Mouse (Mus musculus) 3T3-L1 (cell line): ENCODE data around the gene Keap1.
"Not testable (repeated sequence)": the region's sequence is repeated elsewhere in the genome, so short reads cannot be mapped to it uniquely, and the experiment has no call there.

Experiments used
- DNase-seq: peaks from one replicate; pipeline ENCODE4 v3.0.0-alpha.2; 2015; ENCODE audit warnings: low read depth, low spot score

Keap1 gene

GRCm38 (mm10) chr9:21264272-21264999 lies 25.3 kb upstream of the Keap1 start:
- peak; percentile 10 for DNase-seq

DNA sequence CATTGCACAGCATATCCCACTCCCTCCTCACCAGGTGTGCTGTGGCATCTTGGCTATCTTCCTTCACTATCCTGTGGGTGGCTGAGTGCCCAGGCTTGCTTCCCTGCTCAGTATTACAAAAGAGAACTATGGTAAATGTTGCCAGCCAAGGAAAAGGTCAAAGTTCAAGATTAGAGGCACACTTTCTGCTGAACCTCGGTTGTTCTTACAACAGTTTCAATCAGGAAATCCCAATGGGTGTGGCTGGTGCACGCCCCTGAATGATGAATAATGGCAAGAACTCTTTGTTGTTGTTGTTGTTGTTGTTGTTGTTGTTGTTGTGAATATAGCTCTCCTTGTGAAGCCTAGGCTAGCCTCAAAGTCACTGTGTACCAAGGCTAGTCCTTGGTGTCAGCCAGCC lies 22.7 kb upstream of the Keap1 start:
- DNase-seq: peak; percentile 26

GRCm38 (mm10) chr9:21260491-21261040 lies 21.4 kb upstream of the Keap1 start:
- DNase-seq: peak; percentile 84

- not testable (repeated sequence) for DNase-seq
Measured at GRCm38 (mm10) chr9:21256349-21256748, 17.2 kb upstream of the Keap1 start.

DNA sequence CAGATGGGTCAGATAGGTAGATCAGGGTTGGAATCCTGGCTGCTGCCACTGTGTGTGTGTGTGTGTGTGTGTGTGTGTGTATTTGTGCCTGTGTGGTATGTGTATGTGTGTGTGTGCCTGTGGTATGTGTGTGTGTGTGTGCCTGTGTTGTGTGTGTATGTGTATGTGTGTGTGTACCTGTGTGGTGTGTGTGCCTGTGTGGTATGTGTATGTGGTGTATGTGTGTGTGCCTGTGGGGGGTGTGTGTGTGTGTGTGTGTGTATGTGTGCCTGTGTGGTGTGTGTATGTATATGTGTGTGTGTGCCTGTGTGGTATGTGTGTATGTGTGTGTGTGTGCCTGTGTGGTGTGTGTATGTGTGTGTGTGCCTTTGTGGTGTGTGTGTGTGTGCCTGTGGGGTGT lies 15.5 kb upstream of the Keap1 start:
- DNase-seq: no peak

DNA sequence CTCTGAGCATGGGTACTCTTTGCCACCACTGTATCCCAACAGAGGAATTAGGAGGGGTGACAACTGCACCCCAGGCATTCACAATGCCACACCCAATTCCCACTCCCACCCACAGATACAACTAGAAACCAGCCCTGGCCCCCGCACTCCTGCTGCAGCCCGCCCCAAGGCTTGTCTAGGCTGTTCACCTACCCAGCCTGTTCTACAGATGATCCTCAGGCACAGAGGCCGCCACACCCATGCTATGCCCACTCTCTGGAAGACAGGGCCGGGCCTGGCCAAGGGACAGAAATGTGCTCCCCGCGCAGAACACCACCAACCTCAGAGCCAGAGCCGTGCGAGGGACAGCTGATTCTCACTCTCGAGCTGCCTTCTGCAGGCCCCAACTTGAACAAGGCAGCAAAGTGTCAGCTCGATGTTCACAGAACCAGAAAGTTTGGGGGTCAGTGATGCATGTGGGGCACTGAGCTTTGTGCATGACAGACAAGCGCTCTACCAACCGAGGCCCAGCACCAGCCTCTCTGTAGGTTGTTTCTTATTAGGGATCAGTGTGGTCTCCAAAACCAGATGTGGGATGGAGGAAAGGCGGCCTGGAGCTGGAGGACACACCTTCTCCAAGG lies 12.1 kb upstream of the Keap1 start:
- DNase-seq: no peak

DNA sequence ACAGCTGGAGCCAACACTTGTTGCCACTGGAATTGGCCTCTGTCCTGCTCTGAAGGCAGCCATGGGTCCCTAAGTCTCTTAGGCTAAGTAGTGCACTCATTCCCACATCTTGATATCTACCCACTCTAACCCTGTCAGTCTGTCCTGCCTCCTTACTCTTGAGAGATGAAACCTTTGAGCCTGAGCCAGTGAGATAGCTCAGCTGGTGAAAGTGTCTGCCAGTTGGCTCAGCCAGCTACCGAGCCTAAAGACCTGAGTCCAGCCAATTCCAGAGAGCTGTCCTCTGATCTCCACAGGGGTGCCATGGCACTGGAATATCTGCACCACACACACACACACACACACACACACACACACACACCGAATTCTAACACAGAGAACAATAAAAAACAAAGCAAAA lies 11.3 kb upstream of the Keap1 start:
- DNase-seq: no peak

GRCm38 (mm10) chr9:21249629-21250508 lies 10.7 kb upstream of the Keap1 start:
- DNase-seq: no peak

DNA sequence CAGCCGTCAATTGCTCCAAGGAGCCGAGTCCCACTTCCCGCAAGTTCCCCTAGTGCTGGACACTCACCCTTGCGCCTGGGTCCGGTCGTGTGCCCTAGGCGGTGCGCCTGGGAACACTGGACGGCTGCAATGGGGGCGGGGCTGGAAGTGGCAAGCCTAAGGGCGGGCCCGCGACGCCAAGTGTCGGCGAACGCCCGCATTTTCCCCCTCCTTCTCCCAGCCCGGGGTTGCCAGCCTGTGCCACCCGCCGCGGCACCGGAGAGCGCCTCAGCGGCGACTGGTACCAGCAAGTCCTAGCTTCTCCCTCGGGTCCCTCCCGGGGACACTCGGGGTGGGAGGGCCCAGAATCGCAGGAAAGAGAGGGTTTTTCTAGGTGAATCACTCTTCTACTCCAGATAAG lies 9.2 kb upstream of the Keap1 start, which contains the start of gene S1pr5:
Gene S1pr5 (minus strand): TSS at position 118 of the 400 bp plus-strand sequence.
- DNase-seq: no peak

DNA sequence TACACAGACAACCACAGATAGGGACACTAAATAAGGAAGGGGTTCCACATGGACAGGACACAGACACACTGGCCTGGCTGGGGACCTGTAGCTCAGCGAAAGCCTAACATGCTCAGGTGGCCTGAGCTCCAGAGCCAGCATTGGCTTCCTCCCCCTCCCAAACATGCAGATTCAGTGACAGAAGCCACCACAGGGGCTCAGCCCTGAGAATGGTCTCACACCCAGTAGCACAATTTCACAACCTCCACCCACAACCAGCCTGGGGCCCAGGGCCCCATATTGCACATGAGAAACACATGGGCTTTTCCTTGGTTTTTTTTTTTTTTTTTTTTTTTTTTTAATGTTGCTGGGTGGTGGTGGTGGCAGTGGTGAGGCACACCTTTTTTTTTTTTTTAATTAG lies 7.2 kb upstream of the Keap1 start:
- DNase-seq: no peak

- DNase-seq: no peak
Measured at GRCm38 (mm10) chr9:21245113-21245487, 5.9 kb upstream of the Keap1 start.

- DNase-seq: no peak
Measured at GRCm38 (mm10) chr9:21244428-21245112, 5.4 kb upstream of the Keap1 start.

DNA sequence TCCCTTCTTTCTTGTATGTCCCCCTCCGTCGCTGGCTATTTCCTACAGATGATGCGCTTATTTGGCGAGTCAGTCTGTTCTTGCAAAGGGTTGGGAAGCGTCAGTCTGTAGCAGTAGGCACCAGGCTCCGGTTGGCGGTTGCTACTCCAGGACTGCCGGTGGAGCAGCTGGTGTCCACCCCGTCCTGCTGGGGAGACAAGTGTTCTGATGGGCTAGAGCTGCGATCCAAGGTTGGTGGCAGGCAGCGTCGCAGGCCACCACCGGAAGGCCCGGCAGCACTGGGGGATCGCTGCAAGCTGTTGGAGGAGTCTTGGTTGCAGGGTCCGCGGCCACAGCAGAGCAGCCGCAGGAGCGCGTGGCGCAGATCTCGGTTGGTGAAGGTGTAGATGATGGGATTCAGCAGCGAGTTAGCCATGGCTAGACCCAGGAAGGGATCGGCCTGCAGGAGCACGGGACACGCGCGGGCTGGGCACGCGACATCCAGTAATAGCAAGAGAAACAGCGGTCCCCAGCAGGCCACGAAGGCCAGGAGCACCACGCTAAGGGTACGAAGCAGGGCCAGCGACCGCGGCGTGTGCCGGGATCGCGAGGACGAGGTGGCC lies 4.8 kb upstream of the Keap1 start:
- DNase-seq: no peak

DNA sequence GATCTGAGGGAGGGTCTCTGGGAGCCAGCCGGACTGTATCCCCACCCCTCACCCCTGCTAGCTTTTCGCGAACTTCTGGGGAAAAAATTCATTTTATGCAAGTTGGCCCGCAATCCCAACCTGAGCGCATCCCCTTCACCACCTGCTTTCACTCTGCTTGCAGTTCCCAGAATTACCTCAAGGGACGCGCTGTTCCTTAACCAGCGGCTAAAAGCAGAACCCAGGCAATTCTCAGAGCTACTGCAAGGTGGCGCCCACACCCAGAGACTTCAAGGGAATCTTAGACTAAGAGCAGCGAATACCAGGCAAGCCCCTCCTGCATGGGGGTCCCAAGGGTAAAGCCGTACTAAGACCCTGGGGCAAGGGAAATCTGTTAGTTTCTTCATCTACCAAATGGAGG lies 2.2 kb upstream of the Keap1 start:
- peak; percentile 73 for DNase-seq

GRCm38 (mm10) chr9:21239465-21239848 lies 296 bp upstream of the Keap1 start:
- DNase-seq: no peak

GRCm38 (mm10) chr9:21238004-21238732 lies 993 bp downstream of the Keap1 start:
- DNase-seq: peak; percentile 57

DNA sequence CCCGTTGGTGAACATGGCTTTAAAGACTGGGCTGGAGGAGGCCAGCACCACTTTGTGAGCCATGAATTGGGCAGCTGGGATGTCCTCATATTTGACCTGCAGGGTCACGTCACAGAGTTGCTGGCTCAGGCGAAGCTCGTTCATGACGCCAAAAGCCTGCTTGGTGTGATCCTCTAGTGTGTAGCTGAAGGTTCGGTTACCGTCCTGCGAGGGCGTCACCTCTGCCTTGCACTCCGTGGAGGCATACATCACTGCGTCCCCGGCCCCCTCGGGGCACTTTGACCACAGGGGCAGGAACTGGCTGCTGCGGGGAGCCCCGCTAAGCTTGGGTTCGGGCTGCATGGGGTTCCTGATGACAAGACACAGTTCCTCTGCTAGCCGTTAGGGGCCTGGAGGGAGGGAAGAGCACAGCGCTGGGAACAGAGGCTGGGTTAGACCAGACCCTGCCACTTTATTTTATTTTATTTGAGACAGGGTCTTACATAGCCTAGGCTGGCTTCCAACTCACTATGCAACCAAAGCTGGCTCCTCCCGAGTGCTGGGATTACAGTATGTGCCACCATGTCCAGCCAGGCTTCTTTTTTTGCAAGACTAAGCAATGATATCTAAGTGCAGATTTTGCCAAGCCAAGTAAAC lies 1.7 kb downstream of the Keap1 start:
- DNase-seq: no peak

DNA sequence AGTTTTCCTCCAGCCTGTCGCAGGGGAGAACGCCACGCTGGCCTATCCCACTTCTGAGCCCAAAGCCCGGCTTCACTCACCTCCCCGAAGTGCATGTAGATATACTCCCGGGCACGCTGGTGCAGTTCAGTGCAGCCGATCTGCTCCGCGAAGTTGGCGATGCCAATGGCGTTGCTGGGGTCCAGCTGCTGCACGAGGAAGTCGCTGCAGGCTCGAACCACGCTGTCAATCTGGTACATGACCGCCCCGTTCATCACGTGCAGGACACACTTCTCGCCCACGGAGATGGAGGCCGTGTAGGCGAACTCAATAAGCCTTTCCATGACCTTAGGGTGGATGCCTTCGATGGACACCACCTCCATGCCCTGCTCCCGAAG lies 2.2 kb downstream of the Keap1 start:
- DNase-seq: no peak

DNA sequence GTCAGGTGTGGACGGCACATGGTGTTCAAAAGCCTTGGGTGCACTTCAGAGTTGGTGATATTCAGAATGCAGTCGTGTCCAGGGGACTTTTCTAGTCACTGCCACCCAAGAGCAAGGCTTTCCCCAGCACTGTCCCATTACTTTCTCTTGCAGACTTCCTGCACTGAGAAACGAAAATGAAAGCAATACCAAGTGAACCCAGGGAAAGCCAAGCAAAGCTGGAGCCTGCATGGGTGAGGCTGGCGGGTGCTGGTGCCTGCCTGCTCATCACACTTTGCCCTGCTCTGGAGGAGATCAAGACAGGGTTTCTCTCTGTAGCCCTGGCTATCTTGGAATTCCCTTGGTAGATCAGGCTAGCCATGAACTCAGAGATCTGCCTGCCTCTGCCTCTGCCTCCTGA lies 3.8 kb downstream of the Keap1 start:
- no peak for DNase-seq

- no peak for DNase-seq
Measured at GRCm38 (mm10) chr9:21233805-21234204, 5.4 kb downstream of the Keap1 start.
